Mouse (Mus musculus) testis, postnatal 14 days (tissue): Measurements from ENCODE around the gene Cnn3.

Experiments used
- DNase-seq: peaks from one replicate; pipeline ENCODE4 v3.0.0; 2021; ENCODE audit warnings: low spot score

Gene Cnn3

DNA sequence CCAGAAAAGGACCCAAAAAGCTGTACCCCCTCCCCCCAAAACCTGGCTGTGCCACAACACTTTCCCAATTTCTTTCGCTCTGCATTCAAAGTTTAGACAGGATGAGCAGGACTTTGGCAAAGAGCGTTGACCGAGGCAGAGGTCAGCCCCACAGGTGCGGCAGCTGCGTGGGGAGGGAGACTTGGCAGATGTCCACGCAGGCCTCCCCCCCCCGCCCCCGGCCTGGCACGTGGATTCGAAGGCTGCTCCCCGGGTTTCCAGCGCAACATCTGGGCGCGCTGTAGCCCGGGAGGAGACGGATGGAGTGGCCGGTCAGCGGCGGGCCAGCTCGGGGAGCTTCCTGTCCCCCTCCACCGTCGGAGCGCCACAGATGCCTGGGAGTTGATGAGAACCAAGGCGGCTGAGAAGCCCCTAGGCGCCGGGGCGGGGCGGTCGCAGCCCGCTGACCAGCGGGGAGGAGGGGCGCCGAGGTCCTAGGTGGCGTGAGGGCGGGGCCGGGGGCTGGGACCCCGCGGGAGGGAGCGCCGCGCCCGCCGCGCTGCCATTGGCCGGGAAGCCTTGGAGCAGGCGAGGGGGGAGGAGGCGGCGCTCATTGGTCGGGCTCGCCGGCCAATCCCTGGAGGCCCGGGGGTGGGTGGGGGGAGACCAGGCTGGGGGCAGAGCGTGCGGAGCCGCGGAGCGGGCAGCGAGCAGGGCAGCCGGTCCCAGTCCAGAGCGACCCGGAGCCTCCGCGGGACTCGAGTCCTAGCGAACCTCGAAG, at the start of gene Cnn3:
Gene Cnn3, plus strand, starts transcription at position 637 of the 760 bp plus-strand sequence.
- DNase-seq: peak; percentile 91

DNA sequence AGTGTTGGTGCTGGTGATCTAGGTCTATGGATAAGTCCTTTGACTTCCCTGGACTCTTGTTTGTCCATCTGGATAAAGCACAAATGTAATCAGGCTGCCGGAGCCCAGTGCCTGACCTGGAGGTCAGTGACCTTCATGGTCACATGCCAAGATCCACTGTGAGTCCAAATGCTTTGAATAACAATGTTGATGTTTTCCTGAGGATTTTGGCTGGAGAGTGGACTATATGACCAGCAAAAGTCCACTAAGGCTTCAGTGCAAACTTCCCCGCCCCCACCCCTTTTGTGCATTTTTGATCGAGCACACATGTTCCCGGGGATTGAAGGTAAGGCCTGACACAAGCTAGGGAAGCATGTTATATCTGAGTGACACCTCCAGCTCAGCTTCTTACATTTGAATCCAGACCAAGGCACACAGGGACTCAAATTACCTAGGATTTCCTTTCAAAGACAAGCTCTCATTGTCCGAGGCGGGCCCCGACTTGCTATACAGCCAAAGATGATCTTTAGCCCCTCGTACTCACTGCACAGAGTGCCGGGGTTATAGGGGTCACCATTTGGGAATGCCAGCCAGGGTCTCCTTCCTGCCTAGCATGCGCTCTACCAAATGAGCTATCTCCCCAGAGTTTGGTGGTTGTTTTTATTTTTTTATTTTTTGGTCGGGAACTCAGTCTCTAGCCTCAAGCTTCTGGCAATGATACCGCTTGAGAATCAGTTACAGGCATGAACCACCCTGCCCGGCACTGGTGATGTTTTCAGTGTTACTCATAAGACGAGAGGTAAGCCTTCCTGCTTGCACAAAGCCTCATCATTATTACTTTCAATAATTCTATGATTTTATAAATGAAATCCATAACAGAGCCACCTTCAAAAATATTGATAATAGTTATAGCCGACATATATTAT, 47.3 kb upstream of the Cnn3 start:
- no peak for DNase-seq

GRCm38 (mm10) chr3:121379699-121380098, 46.6 kb upstream of the Cnn3 start:
- DNase-seq: no peak

DNA sequence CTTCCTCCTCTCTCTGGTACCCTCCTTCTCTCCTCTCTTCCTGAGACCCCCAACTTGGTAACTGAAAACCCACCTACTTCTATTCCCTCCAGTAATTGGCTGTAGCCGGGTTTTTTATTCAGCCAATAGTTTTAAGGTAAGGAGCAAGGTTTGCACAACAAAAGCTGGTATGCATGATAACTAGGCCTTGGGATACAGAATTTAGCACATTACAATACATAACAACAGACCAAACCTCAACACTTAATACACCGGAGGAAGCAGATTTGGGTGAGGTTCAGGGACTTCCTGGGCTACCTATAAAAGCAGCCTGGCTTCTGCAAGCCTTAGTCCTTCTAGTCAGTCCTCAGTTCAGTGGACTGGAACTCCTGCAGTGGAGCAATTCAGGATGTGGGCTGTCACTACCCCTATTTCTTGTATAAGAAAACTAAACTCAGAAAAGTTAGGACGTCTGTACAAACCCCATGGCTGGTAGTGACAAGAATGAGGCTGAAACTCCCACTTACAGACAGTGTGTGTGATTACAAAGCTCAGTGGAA, 38.8 kb upstream of the Cnn3 start:
- DNase-seq: no peak

DNA sequence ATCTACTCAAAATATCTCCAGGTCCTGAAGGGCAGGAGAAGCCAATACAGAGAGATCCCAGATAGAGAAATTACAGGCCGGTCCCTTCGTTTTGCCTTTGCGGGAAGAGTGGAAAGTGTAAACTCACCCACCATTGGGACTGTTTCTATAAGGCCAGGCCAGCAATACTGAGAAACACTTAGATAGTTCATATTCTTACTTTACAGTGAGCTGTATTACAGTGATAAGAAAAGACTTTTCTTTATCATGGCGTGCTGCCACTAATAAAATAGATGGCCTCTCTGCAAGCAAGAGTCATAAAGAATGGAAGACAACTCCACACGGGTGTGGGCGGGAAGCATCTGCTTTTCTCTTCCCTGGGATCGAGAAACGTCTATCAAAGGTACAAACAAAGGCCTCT, 36.9 kb upstream of the Cnn3 start:
- no peak for DNase-seq

GRCm38 (mm10) chr3:121389860-121390530, 36.3 kb upstream of the Cnn3 start:
- peak; percentile 42 for DNase-seq

GRCm38 (mm10) chr3:121390724-121391123, 35.6 kb upstream of the Cnn3 start:
- DNase-seq: peak; percentile 44

DNA sequence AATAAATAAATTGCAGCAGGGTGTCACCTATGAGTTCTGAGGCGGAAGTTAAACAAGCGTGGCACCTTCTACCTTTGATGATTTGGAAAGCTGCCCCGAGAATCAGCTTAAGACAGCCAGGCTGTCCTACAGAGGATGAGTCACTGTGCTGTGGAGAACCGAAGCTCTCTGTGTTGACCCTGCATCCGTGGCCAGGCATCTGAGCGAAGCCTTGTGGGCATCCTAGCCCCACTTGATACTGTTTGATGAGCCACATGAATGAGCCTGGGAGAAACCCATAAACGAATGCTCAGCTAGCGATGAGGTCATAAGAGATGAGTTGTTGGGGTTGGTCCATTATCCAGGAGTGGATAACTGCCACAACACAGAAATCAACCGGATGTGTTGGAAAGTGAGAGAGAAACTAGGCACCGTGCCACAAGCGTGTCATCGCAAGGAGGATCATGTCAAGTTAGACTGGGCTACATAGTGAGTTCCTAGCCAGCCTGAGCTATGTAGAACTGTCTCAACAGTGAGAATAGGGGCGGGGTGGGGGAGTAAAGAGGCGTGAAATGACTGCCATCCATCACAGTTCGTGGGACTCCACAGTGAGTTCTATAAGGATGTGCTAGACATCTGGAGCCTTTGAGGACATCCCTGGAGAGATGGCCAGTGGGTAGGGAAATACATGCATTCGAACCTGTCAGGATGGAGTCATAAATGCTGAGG, 30.6 kb upstream of the Cnn3 start:
- no peak for DNase-seq

DNA sequence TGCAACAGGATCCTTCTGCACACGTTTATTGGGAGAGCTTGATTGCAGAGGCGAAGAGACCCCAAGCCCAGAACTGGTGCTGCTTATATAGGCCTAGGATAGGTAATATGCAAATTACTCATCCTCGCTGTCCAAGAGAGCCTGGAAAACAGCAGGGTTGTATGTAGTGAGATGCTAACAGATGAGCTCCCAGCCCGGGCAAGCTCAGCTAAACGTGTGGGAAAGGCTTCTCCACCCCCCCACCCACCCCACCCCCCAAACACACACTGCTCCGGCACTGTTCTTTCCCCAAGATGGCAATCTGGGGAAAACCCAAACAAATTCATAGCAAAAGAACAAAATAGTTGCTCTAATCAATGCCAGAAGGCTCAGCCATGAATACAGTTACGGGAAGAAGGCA, 29.7 kb upstream of the Cnn3 start:
- DNase-seq: no peak

GRCm38 (mm10) chr3:121397007-121397406, 29.3 kb upstream of the Cnn3 start:
- no peak for DNase-seq

DNA sequence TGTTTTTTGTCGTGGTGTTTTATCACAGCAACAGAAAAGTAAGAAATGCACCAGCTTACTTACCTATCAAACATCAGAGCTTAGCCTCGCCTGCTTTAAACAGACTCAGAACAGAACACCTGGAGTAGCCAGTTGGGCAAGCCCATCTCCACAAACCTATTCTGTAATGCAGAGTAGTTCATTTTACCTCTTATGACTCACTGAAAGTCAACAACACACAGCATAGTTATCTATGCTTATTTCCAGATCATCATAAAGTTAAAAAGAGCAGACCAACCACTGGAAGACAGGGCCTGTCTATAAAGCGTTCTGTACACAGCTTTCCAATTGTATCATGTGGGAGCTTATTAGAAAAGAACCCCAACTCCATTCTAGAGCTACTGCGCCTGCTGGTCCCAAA, 24.9 kb upstream of the Cnn3 start:
- no peak for DNase-seq

GRCm38 (mm10) chr3:121402096-121402495, 24.2 kb upstream of the Cnn3 start:
- no peak for DNase-seq

DNA sequence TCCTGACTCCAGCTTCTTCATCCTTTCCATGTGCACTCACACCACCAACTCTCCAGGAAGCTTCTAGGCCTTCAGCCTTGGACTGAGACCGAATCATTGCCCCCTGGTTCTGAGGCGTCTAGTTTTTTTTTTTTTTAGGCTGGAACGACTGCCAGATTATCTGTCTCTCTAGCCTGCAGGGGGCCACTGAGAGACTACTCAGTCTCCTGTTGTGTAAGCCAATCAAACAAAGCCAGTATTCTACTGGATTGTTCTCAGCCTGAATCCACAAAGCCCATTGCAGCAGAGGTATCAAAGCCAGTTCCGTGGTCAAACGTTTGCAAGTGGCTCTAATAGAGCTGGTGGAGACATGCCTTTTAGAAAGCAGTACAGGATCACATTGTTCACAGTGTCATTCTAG, 22.8 kb upstream of the Cnn3 start:
- DNase-seq: no peak

DNA sequence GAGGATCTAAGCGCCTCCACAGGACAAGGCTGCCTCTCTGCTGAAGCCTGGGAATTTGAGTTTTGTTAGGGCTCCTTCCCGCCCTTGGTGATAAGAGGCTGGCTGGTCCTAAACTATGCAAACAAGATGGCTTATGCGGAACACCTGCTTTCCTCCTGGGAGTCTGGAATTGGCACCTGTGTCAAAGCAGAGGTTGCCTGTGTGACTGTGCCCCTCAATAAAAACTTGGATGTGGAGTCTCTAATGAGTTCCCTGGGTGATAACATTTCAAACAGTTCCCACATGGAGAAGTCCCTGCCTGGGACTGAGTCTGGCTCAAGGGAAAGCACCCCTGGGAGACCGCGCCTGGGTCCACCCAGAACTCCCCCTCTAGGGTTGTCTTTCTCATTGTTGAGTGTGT, 21.2 kb upstream of the Cnn3 start:
- no peak for DNase-seq

GRCm38 (mm10) chr3:121407417-121407816, 18.9 kb upstream of the Cnn3 start:
- no peak for DNase-seq

DNA sequence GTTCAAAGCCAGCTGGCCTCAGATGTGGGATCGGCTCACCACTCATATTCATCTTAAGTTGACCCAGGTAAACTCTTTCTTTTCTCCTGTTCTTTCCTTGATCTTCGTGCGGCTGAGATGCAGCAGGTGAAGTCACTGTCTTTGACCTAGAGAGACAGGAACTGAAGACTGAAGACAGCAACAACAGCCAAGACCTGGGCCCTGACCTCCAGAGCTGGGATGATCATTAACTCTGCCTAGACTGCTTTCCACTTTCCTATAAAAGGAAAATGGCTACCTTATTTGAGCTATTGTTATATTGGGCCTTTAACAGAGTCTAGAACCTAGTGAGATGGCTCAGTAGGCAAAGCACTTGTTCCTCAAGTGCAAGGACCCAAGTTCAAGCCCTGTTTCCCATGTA, 17.9 kb upstream of the Cnn3 start:
- DNase-seq: no peak

GRCm38 (mm10) chr3:121411450-121411849, 14.8 kb upstream of the Cnn3 start:
- no peak for DNase-seq

DNA sequence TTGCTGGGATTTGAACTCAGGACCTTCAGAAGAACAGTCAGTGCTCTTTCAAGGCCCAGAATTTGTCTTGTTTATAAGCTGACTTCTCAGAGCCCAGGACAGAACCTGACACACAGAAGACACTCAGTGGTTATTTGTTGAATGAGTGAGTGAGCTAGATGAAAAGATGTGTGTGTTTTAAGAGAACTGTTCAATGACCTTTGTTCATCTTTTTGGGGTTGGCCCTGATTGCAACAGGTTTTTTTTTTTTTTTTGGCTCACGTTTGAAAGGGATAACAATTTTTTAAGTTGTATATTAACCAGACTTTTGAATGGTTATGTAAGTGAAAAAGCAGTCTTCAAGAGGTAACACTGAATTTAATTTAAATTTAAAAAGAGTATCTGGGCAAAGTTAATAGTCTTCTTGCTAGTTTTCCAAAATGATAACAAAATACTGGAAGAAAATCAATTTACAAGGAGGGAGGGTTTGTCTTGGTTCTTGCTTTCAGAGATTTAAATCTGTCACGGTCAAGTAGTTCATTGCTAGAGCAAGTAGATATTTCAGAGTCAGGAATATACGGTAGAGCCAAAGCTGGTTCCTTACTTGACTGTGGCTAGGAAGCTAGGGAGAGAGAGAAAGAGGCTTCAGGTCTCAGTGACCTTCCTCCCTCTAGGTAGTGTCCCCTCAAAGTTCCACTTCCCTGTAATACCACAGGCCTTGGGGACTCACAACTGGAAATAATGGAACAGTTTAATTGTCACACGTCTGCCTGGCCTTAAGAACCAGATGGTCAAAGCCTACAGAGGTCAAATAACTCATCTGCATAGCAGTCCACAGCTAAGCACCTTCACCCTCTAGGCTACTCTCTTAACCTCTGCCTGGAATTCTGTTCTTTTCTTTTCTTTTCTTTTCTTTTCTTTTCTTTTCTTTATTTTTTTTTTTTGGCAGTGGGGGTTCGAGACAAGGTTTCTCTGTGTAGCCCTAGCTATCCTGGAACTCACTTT, 9.8 kb upstream of the Cnn3 start:
- DNase-seq: no peak

DNA sequence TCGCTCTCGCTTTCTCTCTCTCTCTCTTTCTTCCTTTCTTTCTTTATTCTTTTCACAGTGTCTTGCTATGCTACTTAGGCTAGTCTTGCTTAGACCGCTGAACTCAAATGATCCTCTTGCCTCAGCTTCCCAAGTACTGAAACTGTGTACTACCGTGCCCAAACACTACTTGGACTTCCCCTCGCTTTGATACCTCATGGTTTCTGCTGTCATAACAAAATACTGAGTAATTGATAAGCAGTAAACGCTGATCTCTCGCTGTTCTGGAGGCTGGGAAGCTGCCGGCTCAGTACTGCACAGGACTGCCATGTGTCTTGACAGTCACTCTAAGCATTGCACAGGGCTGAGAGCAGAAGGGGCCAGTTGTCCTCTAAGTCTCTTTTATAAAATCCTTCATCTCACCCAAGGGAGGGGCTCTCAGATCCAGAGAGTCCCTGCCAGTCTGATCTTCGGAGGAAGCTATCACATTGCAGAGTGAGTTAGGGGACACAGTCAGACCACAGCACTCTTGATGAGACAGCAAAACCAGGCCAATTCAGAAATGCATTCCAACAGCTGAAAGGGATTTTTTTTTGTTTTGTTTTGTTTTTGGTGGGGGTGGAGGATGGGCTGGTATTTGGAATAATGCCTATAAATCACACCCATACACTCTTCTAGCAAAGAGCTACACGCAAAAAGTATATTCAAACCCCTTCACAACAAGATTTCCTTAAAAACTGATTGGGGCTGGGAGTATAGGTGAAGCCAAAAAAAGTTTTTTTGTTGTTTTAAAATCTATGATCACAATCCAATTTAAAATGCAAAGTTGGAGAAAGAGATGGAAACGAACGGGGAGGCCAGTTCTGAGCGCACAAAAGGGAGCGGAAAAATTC, 8.7 kb upstream of the Cnn3 start:
- no peak for DNase-seq

- no peak for DNase-seq
Measured at GRCm38 (mm10) chr3:121418251-121418601, 8.1 kb upstream of the Cnn3 start.
